Mouse (Mus musculus): ENCODE data around the gene Bcam.
"Not testable (repeated sequence)": the region's sequence is repeated elsewhere in the genome, so short reads cannot be mapped to it uniquely, and the experiment has no call there.

Gene Bcam

GRCm38 (mm10) chr7:19770984-19771391, at the start of gene Bcam:
TSS of gene Bcam (minus strand) at chr7:19771016.
- in situ Hi-C loops (cut with MseI, MboI), result no loop called here

- in situ Hi-C loops (cut with MseI, MboI), result no loop called here
These were observed 48.1 kb upstream of the Bcam start for GRCm38 (mm10) chr7:19818875-19819274.

DNA sequence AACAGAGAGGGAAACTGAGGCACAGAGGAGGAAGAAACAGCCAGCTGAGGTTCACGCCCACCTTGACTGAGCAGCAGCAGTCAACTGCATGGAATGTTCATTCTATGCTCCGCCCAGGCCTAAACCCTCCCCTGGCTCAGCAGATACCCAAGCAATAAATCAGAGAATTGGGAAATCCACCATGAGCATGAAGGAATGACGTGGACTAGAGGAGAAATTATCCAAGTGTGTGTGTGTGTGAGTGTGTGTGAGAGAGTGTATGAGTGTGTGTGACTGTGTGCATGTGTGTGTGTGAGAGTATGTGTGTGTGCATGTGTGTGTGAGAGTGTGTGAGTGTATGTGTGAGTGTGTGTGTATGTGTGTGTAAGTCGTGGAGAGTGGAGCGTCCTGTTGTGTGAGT, 47.6 kb upstream of the Bcam start:
- in situ Hi-C loops (cut with MseI, MboI), result no loop called here

DNA sequence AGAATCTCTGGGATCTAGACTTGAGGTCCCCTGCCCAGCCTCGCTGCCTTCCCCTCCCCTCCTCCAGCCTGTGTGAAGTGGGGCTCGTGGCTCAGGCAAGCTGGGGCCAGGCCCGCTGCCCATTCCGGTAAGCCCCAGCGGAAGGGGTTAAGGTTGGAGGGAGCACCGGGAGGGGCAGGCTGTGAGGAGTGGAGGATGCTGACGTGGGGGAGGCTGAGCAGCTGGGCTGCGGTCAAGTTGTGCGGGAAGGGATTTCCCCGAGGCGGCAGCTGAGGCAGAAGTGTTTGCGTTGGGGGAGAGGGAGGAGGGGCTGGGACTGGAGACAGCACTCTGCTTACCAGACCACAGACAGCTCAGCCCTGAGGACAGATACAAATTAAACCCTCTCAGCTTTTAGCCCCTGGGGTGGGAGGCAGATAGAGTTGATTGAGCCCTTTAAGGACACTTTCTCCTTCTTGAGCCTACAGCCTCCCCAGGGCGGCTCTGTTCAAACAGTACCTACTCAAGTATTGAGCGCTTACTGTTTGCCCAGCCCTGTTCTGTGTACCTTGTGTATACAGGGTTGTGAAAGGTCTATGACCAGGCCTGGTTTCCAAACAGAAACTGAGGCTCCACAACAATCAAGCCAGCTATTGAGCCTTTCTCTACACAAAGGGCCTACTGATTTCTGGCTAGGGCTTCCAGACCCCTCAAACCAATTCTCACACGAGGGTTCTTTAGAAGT, 46.7 kb upstream of the Bcam start:
- in situ Hi-C loops (cut with MseI, MboI), result no loop called here

- in situ Hi-C loops (cut with MseI, MboI), result no loop called here
These were observed 45.5 kb upstream of the Bcam start for GRCm38 (mm10) chr7:19816224-19816771.

- in situ Hi-C loops (cut with MseI, MboI), result no loop called here
These were observed 44.7 kb upstream of the Bcam start for GRCm38 (mm10) chr7:19815296-19816223.

DNA sequence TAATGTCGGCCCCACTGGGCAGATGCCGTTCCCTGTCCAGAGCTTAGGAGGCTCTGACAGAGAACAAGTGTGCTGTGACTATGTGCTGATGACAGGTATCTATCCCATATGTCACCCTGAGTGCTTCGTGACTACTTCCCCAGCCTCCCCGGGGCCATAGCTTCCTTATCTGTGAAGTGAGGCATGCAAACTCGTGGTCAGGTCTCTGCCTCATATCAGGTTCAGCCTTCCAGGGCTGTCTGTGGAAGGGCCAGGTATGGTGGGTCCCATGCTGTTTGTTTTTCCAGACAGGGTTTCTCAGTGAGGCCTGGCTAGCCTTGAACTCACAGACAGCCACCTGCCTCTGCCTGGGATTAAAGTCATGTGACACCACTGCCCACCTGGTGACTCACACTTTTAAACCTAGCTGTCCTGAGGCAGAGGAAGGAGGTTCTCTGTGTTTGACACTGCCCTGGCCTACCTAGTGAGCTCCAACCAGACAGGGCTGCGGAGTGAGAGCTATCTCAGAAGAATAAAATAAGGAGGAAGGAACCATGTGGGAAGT, 42.8 kb upstream of the Bcam start:
- in situ Hi-C loops (cut with MseI, MboI), result no loop called here

DNA sequence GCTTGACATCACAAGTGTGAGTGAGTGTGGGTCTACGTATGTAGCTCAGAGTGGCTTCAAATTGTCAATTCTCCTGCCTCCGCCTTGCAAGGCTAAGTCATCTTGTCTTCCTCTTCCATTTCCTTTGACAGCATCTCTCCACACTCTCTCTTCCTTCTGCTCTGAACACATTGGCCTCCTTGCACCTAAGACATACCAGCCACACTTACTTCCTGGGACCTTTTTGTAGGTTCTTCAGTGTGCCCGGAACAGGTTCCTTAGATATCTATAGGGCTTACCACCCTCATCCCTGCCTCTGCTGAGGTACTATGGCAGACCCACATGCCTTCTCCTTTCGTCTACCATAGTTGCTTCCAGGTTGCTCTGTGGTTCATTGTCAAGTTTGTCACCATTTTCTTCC, 42.3 kb upstream of the Bcam start:
- in situ Hi-C loops (cut with MseI, MboI), result no loop called here

DNA sequence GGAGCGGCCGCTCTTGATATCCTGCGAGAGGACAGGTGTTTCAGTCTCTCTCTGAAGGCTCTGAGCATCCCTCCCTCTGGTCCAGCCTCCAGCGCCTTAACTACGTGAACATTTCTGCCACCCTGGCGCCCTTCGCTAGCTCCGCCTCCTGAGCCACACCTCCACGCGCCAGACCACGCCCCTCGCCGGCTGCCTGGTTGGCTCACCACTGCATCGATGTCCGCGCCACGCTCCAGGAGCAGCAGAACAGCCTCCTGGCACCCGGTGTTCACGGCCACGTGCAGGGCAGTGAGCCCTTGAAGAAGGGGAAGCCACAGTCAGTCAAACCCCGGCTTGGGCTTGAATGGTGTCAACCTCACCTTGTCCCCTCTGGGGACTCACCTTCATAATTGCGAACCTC, 40.3 kb upstream of the Bcam start:
- in situ Hi-C loops (cut with MseI, MboI), result no loop called here

DNA sequence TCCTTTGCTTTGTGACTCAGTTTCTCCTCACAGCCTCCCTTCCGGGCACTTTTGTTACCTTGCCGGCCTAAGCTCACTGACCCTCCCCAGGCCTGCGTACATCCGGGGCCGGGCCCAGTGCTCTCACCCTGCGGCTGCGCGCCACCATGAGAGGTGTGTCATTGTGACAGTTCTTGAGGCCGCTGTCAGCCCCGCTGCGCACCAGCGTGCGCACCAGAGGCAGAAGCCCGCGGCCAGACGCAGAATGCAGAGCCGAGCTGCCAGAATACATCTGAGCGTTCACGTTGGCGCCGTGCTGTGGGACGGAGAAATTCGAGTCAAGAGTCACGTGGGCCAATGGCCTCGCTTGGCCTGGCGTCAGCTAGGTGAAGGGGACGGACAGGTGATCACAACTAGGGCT, 38.6 kb upstream of the Bcam start:
- in situ Hi-C loops (cut with MseI, MboI), result no loop called here

DNA sequence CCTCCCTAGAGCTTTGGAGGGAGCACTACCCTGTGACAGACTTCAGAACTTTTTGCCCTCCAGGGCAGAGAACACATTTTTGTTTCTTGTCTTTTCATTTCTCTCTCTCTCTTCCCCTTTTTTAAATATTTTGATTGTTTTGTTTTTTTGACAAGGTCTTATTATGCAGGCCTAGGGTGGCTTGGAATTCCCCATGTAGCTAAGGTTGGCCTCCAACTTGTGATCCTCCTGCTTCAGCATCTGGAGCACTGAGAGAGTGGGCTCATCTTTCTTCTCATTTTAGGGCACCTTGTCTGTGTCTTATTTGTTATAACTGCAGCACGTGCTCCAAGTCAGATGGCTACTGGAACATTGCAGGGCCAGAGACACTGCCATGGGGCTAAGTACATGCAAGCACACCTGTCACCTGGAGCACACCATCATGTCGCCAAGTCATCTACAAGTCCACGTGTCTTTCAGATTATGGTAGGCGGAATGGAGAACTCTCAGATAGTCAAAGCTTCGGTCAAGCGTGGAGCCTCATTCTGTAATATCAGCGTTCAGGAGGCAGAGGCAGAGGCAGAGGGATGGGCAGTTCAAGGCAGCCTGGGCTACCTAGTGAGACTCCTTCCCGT, 35.6 kb upstream of the Bcam start:
- in situ Hi-C loops (cut with MseI, MboI), result no loop called here

GRCm38 (mm10) chr7:19802995-19803394, 32.2 kb upstream of the Bcam start:
- in situ Hi-C loops (cut with MseI, MboI), result loop anchor here (5.0 kb wide), 2 partner anchors 39 to 69 kb away; no protein-coding TSS in a partner anchor

DNA sequence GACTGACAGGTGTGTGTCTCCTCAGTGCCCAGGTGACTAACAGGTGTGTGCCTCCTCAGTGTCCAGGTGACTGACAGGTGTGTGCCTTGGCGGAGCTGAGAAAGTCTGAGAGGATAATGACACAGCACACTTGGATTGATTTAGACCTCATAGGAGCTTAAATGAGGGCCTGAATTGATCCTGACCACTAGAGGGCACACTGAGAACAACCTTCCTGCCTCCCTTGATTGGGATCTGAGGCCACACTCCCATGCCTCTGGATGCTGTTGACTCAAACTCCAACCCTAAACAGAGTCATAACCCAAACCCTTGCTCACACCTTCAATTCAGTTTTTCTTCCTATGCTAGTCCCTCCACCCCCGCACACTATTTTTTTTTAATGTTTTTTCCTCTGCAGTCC, 29.9 kb upstream of the Bcam start:
- in situ Hi-C loops (cut with MseI, MboI), result loop anchor here (5.0 kb wide), 2 partner anchors 42 to 72 kb away; no protein-coding TSS in a partner anchor

DNA sequence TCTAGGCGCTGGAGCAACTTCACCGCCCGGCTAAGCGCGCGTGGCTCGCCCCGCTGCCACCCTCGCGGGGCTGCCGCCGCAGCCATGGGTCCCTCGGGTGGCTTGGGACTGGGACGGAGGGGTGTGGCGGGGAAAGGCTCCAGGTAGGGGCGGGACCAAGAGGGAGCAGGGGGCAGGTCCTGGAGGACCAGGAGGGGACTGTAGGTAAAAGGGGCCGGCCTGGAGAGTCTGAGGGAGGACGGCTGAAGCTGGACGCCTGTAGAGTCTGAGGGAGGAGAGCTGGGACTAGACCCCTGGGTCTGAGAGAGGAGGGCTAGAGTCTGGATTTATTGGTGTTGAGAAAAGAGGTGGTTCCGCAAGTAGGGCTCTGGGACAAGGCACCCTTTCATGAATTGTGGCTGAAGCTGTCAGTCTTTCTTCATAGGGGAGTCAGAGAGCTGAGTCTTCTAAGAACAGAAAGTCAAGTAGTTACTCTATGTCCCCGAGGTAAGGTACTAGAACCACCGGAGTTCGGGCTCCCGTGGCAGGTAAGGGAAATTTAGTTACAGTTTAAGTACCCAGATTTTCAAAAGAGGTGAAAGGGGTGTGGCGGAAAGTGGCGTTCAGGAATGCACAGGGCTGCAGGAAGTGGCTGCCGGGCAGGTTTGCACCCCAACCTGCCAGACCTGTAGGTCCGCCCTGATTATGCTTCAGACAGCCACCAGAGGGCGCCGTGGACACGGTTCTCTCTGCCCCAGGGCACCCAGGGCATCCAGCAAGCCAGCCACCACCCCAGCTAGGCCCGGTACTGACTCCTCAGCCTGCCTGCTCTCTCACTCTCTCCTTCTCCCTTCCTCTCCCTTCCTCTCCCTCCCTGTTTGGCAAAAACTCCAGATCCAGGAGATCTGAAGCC, 26.1 kb upstream of the Bcam start, which contains the start of gene Cblc:
Gene Cblc, minus strand, starts transcription at position 113 of the 892 bp plus-strand sequence.
- in situ Hi-C loops (cut with MseI, MboI), result no loop called here

DNA sequence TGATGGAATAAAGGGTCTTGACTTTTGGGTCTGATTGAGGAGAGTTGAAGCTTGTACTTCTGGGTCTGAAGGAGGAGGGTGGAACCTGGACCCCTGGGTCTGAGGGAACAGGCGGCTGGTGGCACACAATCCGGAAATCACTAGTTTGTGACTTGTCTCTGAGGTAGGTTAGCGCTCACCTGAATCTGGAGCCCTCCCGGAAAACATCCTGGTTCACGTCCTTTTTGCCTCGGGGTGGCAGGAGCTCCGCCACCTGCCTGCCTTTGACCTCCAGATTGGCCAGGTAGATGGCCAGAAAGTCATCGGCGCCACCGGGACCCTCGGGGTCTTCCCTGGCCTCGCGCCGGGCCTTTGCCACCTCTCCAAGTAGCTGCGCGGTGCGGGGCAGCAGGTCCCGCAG, 25.4 kb upstream of the Bcam start:
- in situ Hi-C loops (cut with MseI, MboI), result no loop called here

DNA sequence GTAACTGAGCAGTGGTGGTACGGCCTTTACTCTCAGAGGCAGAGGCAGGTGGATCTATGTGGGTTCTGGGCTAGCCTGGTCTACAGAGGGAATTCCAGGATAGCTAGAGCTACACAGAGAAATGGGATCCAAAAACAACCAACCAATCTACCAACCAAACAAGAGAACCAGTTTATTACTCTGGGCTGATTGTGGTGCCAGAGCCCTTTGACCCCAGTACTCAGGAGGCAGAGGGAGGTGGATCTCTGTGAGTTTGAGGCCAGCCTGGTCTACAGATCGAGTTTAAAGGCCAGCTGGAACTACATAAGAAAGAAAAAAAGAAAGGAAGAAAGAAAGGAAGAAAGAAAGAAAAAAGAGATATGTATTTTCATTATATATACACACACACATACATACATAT, 24.4 kb upstream of the Bcam start:
- in situ Hi-C loops (cut with MseI, MboI), result no loop called here

DNA sequence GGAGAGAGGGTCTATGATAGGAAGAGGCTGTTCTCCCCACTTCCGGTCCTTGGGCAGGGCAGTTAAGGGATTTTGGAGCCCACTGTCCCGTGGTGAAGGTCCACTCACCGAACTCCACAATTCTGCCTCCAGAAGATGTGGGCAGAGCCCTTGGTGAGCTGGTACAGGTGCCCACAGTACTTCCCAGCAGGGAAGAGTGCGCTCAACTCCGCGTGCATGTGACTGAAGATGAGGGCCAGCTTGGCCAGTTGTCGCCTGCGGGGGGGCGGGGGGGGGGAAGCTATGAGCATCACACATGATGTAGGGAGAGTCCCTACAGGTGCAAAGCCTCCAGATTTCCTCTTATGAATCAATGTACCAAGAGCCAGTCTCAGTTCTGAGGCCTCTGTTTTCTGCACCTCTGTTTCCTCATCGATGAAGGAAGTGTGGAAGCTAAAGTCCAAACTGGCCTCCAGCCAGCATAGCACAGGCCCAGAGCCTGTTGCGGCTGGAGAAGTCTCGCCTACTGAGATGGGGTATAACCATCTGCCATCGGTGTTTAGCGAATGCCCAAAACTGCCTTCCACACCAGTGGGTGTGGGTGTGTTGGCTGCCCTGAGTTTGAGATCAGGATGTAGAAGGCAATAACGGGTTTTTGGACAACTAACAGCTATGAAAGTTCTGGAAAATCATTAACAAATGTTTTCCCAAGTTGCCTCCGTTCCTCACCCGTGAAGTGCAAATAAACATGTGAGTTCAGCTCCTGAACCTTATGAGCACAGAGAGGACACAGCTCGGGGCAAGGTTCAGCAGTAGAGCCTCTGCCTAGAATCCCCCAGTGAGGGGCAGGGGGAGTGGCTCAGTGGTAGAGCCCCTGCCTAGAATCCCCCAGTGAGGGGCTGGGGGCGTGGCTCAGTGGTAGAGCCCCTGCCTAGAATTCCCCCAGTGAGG, 22.1 kb upstream of the Bcam start:
- in situ Hi-C loops (cut with MseI, MboI), result no loop called here

DNA sequence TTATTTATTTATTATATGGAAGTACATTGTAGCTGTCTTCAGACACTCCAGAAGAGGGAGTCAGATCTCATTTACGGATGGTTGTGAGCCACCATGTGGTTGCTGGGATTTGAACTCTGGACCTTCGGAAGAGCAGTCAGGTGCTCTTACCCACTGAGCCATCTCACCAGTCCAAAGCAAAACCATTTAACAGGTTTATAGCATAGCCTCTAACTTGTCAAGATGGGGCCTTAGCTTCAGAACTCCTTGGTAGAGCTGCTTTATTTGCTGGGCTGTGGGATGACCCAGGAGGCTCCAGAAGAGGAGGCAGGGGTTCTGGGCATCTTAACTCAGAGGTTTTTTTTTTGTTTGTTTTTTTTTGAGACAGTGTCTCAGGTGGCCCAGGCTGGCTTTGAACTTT, 20.7 kb upstream of the Bcam start:
- in situ Hi-C loops (cut with MseI, MboI), result not testable (repeated sequence)

DNA sequence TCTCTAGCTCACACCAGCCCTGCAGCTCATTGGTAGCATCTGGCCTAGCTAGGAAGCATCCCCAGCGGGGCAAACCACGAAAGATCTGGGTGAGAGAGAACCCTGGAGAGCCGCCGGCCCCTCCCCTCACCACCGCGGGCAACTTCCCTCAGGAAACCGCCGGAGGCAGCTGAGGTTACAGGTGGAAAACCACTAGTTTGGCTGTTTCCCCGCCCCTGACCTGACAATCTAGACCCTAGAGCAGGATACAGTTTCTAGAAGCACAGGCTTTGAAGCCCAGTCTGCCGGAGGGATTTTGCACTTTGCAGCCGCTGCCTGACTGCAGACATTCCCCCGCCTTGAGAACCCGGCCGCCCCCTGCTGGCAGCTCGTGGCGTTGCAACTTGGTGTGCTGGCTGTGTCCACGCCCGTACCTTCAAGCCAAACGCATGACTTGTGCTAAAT, 19.1 kb upstream of the Bcam start:
- in situ Hi-C loops (cut with MseI, MboI), result loop anchor here in 1 of 2 experiments (10.0 kb wide), 1 partner anchor 55 kb away; no protein-coding TSS in a partner anchor

Data from mouse trophoblast stem cell (cell line).